Mouse (Mus musculus) 3134 (cell line): ENCODE results near the gene Slc30a3.
A peak's percentile ranks its signal among the peaks of the same experiment; 100 is the strongest.

Source experiments
- DNase-seq: peaks from one replicate; pipeline ENCODE4 v3.0.0-alpha.2; 2011; ENCODE audit warnings: low spot score; ENCODE audit not compliant: insufficient read length; ENCODE audit errors: extremely low read depth

The Slc30a3 gene

DNA sequence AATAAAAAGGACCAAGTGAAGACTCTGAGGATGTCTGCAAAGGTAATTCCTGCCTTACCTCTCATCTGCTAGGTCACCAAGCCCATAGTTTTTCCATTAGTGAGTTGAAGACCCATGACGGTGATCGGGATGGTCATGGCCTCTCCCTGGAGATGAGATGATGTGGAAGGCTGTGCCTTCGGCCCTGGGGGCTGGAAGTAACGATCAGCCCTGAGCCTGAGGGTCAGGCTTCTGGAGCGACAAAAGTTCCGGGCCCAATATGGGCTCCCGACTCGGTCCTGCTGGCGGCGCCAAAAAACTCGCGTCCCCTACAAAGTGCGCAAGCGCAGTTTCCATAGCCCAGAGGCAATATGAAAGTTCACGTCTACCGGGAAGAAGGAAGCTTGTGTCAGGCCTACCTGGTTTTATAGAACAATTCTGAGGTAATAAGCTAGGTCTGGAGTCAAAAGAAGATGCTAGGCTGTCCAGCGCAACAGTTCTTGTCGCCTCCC lies at the start of gene Slc30a3:
Gene Slc30a3 (minus strand): TSS at position 238 of the 491 bp plus-strand sequence.
- no peak for DNase-seq

GRCm38 (mm10) chr5:31154152-31154553 lies 46.1 kb upstream of the Slc30a3 start, which contains the start of gene Mpv17:
Gene Mpv17 (minus strand): TSS chr5:31154251.
- DNase-seq: peak; percentile 78

DNA sequence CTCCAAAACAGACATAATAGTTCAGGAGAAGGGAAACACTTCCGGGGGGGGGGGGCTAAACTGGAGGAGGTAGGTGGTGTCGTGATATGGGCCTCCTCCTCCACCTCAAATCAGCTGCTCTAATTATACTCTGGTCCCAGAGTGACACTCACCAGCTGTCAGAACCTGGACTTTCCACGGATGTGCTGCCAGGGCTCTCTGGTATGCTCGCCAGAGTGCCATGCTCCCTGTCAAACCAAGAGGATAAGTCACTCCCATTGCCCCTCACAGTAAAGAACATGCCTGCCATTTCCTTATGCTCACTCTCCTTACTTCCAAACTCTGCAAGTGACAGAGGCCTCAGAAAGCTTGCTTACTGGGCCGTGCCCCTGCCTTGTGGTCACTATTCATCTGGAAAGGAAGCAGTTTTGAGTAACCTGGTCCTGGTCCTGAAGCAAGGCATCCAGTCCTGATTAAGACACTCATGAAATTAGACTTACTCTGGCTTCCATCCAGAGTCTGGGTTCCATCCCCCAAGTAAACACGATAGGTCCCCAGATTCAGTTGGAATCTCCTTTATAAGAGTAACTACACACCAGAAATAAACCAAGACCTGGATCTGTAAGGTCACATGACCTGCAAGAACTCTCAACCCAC lies 45.6 kb upstream of the Slc30a3 start:
- no peak for DNase-seq

DNA sequence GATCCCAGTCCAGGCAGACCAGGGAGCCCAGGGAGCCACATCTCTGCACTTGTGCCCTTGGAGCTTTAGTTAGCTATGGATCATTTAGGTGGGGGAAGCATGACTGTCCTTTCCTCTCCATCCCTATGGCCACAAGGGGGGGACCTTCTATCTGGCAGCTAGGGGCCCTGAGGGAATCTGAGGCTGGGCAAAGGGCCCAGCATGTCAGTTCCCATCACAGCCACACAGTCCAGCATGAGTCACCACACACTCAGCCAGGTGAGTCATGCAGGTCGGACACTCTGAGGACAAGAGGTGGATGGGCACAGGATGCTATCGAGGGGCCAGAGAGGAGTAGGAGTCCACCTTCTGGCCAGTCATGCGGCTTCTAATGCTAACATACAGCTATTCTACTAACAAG lies 43.7 kb upstream of the Slc30a3 start:
- DNase-seq: peak; percentile 69

- peak; percentile 49 for DNase-seq
These were observed 41.7 kb upstream of the Slc30a3 start for GRCm38 (mm10) chr5:31149781-31150180.

DNA sequence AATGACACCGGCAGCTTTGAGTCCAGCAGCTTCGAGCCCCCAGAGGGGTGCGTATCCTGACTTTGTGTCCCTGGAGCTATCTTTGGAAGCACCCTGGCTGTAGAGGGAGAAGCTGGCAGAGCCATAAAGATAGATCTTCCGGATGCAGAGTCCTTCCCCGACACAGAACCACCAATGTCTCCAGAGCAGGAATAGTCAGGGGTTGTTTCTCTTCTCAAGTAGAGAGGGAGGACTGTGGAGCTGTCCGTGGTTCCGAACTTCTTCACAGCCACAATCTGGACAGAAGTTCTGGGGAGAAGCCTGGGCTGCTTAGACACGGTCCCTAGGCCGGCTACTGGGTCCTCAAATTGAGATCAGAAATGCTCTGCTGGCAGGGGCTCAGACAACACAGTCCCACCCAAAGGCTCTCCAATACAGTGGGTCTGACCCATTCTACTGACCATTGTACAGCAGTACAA lies 31.0 kb upstream of the Slc30a3 start:
- no peak for DNase-seq

DNA sequence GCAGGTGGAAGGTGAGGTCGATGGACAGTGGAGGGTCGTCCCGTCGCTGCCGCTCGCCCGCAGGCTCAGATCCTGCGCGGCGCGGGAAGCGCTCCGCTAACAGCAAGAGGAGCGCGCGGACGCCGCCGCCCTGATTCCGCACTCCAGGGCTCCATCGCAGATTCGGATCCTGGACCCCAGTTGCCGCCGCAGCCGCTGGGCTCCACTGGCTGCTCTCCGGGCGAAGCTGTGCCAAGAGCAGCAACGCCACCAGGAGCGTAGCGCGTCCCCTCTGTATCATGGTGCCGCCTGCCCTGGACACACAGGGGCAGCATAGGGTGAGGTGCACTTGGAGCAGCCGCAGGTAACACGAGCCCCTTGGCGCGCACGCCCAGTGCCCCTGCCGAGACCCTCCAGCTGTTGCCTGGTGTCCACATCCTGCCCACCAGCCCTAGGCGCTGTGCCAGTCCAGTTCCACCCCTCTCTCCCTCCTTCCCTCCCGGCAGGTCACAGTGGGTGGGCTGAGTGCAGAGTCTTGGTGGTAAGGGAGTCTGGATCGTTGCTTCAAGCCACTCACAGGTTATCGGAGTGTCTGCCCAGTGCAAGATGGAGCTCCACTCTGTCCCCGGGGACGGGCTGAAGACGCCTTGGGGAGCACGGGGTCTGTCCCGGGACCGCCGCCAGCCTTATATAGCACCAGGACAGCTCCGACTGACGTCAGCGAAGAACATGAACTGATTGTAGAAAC lies 30.4 kb upstream of the Slc30a3 start, which contains the start of gene Ucn:
Gene Ucn (minus strand): TSS at position 589 of the 727 bp plus-strand sequence.
- no peak for DNase-seq

- DNase-seq: no peak
These were observed 29.6 kb upstream of the Slc30a3 start for GRCm38 (mm10) chr5:31137658-31138057.

DNA sequence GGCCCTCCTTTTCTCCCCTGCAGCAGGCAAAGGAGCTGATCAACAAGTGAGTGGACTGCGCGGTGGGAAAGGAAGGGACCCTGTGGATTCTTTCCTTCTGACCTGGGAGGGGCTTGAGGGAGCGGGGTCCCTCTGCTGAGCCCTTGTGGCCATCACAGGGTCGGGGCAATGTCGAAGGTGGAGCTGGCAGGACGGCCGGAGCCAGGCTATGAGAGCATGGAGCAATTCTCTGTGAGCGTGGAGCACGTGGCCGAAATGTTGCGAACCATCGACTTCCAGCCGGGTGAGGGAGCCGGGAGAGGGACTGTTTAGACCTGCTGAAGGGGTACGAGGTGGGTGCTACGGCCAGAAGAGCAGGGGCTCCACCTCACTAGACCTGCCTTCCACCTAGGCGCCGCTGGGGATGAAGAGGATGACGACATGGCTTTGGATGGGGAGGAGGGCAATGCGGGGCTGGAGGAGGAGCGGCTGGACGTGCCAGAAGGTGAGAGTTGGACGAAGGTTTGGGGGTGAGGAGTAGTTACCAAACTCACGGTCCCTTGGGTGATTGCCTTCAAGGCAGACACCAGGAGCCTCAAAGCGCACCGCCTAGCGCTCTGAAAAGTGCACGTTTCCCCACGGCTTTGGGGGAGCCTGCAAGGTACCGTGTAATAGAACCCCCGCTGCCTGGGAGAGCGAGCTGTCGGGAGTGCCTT lies 28.8 kb upstream of the Slc30a3 start:
- DNase-seq: no peak

GRCm38 (mm10) chr5:31126050-31126449 lies 18.0 kb upstream of the Slc30a3 start:
- no peak for DNase-seq

DNA sequence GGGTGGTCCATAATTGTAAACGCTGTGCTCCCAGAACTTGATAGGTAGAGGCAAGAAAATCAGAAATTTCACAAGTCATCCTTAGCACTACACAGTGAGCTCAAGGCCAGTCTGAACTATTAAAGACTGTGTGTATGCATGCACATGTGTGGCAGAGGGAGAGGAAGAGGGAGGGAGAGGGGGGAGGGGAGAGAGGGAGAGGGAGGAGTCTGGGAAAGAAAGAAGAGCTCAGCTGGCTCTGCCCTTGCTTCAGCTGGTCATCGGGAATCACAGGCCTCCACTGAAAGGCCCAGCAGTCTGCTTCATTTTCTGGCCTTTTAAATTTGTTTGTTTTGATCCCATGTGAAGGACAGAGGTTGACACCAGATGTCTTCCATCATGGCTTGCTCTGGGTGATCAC lies 15.4 kb upstream of the Slc30a3 start:
- no peak for DNase-seq

DNA sequence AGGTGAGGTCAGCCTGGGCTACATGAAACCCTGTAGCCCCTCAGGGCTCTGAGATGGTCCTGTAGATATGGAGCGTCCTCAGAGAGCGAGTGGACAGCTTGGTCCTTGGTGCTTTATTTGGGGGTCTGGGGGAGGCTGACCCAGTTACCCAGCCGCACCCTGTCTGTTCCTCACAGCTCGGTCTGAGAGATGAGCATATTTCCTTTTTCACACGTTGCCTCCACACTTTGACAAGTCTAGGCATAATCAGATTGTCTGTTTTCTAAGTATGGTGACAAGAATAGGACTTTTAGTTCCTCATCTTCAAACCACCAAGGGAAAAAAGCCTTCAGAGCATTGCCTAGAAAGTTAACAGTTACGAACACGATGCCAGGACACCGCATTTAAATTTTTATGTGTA lies 13.1 kb upstream of the Slc30a3 start:
- DNase-seq: no peak

DNA sequence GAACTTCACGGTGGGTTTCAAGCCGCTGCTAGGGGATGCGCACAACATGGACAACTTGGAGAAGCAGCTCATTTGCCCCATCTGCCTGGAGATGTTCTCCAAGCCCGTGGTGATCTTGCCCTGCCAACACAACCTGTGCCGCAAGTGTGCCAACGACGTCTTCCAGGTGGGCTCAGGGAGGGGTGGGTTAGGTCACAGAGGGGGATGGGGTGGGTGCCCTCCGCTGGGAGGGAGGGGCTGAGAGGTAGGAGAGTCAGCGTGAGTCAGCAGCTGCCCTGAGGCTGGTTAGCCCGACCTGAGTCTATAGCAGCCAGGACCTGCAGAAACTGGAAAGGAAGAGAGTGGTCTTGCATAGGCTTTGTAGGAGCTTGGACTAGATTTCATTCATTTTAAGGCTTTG lies 8.9 kb upstream of the Slc30a3 start:
- peak; percentile 19 for DNase-seq

DNA sequence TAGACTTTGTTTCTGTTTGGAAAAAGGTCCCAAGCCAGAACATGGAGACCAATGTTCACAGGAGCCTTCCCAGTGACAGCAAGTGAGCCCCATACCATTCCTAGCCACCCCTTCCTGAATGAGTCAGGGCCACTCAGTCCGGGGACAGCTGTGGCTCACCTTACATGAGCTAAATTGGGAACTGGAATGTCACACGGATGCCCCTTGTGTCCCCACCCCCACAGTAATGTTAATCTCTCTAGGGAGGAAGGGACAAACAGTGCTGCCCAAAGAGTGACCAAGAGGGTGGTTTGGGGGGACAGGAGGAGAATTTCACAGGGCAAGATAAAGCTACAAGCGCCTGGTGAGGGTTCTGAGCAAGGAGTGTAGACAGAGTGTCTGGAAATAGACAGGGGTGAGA lies 8.3 kb upstream of the Slc30a3 start, which contains the start of gene Trim54:
Gene Trim54 (plus strand): TSS at position 359 of the 400 bp plus-strand sequence.
- DNase-seq: no peak

DNA sequence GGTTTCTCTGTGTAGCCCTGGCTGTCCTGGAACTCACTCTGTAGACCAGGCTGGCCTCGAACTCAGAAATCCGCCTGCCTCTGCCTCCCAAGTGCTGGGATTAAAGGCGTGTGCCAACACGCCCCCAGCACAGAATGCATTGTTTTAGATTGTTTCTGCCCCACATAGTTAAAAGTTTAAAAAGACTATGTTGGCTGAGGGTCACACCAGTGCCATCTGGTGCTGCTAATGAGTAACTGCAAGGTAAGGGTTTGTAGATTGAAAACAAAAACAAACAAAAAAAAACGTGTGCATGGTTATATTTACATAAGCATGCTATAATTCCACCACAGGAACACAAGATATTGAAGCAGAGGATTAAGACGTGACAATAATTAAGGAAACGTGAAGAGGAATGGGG lies 2.7 kb upstream of the Slc30a3 start:
- no peak for DNase-seq

DNA sequence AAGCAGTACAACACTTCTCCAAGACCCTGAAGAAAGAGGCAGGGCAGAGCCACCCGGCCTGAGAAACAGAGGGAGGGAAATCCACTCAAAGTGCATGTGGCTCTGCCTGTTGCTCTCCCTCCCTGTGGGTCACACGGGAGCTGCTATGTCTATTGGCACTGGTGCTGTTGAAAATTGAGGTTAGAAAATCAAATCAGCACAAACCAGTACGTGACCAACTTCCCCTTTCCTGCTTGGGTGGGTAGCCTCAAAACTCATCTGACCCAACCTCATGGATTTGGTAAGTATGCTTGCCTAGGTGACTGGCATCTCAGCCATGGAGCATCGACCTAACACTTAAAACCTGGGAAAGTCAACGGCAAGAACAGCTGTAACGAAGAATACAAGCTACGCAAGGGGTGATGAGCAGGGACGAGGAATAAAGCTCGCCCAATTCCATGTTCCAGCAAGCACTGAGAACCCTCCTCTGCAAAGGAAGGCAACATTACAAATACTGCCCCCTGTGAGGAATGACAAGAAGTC lies 2.2 kb downstream of the Slc30a3 start, which contains the start of gene Dnajc5g:
Gene Dnajc5g (plus strand): TSS at position 472 of the 522 bp plus-strand sequence.
- DNase-seq: no peak

DNA sequence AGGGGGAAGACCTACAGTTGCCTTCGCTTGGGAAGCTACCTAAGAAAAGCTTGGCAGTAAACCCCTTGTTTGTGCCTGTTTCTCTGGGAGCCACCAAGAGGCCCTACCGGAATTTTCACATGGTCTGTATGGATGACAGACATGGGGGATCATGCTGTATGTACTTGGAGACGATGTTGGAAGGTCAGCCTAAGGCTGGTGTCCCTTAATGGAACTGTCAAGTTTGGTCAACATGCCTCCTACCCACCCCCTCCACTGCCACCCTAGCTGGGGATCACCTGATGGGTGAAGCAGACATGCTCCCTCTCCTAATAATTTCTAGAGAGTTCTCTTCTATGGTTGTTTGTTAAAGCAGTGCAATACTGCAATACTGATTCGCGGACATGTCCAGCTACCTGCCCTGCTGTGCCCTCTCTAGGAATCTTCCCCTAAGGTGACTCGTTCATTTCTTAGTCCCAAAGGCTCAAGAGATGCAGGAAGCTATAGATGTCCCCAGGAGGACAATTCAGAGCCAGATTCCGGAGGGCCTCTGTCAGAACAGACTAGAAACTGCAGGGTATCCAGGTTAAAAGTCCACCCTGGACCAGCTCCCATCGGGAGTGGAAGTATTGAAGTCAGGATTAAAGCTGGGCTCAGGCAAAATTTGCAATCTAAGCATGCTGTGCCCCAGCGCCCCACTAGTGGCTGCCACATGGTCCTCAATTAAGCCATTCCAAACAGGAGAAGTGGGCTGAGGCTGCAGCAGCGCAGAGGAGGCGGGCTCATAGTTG lies 12.1 kb downstream of the Slc30a3 start:
- no peak for DNase-seq

DNA sequence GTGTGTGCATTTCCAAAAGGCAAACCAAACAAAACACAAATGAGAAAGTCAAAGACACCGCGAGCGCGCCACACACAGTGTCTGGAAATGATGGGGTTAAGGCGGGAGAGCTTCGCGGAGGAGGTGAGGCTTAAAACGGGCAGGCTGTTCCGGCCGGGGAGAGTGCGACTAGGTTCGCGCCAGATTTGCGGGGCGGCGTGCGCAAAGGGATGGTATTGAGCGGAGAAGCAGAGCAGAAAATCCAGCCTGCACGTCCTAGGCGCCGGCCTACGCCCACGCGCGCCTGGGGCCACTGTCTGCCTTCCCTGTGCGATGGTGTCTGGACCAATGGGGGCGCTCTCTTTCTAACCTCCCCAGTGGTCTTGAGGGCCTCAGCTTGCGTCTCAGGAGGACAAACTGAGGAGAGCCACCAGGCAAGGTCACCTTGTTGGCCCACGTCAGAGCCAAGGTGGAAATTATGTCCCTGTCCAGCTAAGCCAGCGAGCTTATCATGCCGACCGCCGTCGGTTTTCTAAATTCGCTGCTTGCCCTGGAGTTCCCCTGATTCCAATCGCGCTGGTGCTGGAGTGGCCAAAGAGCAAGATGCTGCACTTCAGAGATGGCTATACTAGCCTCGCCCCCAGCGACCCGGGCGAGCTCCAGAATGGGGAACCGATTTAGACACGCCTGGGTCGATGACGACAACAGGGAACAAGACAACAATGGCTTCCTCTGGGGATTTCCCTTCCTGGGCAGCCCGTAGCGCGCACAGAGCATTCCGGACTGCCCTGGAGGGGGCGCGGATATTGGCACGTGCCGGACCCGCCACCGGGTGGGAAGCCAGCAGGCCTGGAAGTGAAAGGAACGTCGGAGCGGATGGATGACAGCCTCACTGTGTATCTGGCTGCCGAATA lies 13.0 kb downstream of the Slc30a3 start:
- no peak for DNase-seq

DNA sequence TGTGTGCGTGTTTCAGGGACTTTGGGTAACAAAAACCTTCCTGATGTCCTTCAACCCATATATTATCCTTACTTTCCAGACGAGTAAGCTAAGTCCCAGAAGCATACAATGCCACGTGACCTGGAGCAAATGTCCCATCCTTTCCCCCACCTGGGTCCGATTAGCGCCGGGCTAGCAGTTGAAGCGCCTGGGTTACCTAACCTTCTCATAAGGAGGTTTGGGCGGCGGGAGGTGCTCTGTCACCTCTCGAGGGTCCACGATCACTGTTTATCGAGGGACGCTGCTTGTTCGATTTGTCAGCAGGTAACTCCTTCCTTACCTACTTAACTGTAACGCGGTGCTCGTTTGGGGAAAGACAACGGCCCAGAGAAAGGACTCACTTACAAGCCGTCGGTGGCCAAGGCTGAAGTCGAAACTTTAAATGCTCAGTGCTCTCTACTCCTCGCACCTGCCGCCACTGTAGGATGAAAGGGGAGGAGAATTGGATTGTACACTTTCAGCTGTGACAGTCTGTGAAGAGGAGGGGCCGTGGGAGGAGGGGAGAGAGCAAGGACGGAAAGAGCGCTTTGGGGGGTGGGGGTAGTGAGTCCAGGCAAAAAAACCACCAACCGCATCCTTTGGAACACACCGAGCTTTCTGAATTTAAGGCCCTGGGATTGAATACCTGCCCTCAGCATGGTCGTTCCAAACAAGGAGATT lies 13.8 kb downstream of the Slc30a3 start:
- no peak for DNase-seq
